Mouse (Mus musculus): ENCODE measurements around the gene Nsmce3.

The Nsmce3 gene

GRCm38 (mm10) chr7:64856526-64857082 is 16.2 kb downstream of the Nsmce3 start:
- DNase-seq, result no peak

GRCm38 (mm10) chr7:64855976-64856375 is 16.8 kb downstream of the Nsmce3 start:
- no peak for DNase-seq

- DNase-seq, result no peak
Observed at GRCm38 (mm10) chr7:64855389-64855927, 17.3 kb downstream of the Nsmce3 start.

- DNase-seq, result no peak
Observed at GRCm38 (mm10) chr7:64850791-64851190, 22.0 kb downstream of the Nsmce3 start.

- DNase-seq, result no peak
Observed at GRCm38 (mm10) chr7:64847366-64847899, 25.4 kb downstream of the Nsmce3 start.

GRCm38 (mm10) chr7:64846061-64846460 is 26.7 kb downstream of the Nsmce3 start:
- no peak for DNase-seq

GRCm38 (mm10) chr7:64840946-64841659 is 31.7 kb downstream of the Nsmce3 start:
- no peak for DNase-seq

GRCm38 (mm10) chr7:64840576-64840895 is 32.3 kb downstream of the Nsmce3 start:
- no peak for DNase-seq

GRCm38 (mm10) chr7:64839801-64840575 is 32.8 kb downstream of the Nsmce3 start:
- no peak for DNase-seq

GRCm38 (mm10) chr7:64839281-64839680 is 33.5 kb downstream of the Nsmce3 start:
- no peak for DNase-seq

- no peak for DNase-seq
Observed at GRCm38 (mm10) chr7:64830214-64830995, 42.4 kb downstream of the Nsmce3 start.

- no peak for DNase-seq
Observed at GRCm38 (mm10) chr7:64821081-64821480, 51.7 kb downstream of the Nsmce3 start.

- no peak for DNase-seq
Observed at GRCm38 (mm10) chr7:64819683-64820082, 53.1 kb downstream of the Nsmce3 start.

Data from thymus, adult 18-20 months (tissue).